Mouse (Mus musculus): ENCODE data around the gene Atf4.

Atf4 gene

GRCm38 (mm10) chr15:80248596-80248995, 6.4 kb upstream of the Atf4 start:
- DNase-seq (ENCODE audit: extremely low spot score, low read depth, low spot score), result no peak

DNA sequence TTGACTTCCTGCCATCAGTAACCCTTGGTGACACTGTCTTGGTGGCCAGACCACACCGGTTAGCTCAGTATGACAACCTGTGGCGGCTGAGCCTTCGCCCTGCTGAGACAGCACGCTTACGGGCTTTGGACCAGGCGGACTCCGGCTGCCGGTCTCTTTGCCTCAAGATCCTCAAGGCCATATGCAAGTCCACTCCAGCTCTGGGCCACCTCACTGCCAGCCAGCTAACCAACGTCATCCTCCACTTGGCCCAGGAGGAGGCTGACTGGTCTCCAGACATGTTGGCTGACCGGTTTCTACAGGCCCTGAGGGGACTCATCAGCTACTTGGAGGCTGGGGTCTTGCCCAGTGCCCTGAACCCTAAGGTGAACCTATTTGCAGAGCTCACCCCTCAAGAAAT, 5.3 kb upstream of the Atf4 start:
- no peak for DNase-seq (ENCODE audit: extremely low spot score, low read depth, low spot score)

DNA sequence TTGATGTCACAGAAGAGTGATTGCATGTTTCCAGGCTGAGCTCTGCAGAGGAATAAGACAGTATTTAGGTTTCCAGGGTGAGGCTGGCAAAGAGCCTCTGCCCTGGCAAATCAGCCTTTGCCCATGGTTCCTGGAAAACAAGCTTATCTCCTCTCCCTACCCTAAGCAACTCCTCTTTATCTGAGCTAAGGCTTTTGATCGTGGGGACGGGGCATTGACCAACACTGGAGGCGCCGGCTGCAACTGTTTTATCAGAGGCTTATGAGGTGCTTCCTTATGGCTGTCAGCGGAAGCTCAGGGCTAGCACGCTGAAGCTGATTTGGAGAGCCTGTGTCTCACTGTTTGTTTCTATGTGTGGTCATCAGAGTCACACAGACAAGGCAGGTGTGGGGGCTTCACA, 4.4 kb upstream of the Atf4 start:
- no peak for DNase-seq (ENCODE audit: extremely low spot score, low read depth, low spot score)

GRCm38 (mm10) chr15:80253530-80253929, 1.5 kb upstream of the Atf4 start:
- DNase-seq (ENCODE audit: extremely low spot score, low read depth, low spot score), result peak; percentile 63

- no peak for DNase-seq (ENCODE audit: extremely low spot score, low read depth, low spot score)
Measured at GRCm38 (mm10) chr15:80254207-80254606, 777 bp upstream of the Atf4 start.

GRCm38 (mm10) chr15:80255646-80256121, 700 bp downstream of the Atf4 start:
- DNase-seq (ENCODE audit: extremely low spot score, low read depth, low spot score), result no peak

DNA sequence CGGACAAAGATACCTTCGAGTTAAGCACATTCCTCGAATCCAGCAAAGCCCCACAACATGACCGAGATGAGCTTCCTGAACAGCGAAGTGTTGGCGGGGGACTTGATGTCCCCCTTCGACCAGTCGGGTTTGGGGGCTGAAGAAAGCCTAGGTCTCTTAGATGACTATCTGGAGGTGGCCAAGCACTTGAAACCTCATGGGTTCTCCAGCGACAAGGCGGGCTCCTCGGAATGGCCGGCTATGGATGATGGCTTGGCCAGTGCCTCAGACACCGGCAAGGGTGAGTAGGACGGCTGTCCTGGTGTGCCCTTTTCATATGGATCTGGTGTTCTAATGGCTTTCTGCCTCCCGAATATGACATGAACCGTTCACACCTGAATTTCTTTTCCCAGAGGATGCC, 1.3 kb downstream of the Atf4 start:
- no peak for DNase-seq (ENCODE audit: extremely low spot score, low read depth, low spot score)

DNA sequence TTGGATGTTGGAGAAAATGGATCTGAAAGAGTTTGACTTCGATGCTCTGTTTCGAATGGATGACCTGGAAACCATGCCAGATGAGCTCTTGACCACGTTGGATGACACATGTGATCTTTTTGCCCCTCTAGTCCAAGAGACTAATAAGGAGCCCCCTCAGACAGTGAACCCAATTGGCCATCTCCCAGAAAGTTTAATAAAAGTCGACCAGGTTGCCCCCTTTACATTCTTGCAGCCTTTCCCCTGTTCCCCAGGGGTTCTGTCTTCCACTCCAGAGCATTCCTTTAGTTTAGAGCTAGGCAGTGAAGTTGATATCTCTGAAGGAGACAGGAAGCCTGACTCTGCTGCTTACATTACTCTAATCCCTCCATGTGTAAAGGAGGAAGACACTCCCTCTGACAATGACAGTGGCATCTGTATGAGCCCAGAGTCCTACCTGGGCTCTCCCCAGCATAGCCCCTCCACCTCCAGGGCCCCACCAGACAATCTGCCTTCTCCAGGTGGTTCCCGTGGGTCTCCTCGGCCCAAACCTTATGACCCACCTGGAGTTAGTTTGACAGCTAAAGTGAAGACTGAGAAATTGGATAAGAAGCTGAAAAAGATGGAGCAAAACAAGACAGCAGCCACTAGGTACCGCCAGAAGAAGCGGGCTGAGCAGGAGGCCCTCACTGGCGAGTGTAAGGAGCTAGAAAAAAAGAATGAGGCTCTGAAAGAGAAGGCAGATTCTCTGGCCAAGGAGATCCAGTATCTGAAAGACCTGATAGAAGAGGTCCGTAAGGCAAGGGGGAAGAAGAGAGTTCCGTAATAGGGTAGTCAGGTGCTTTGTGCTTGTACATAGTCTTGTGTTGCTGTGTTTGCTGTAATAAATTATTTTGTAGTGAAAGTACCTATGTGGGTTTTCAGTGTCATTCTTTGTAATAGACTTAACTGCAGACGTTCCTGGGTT, 1.9 kb downstream of the Atf4 start:
- no peak for DNase-seq (ENCODE audit: extremely low spot score, low read depth, low spot score)

- DNase-seq (ENCODE audit: extremely low spot score, low read depth, low spot score), result no peak
Measured at GRCm38 (mm10) chr15:80257602-80258239, 2.7 kb downstream of the Atf4 start.

GRCm38 (mm10) chr15:80258240-80259170, 3.5 kb downstream of the Atf4 start:
- DNase-seq (ENCODE audit: extremely low spot score, low read depth, low spot score), result no peak

GRCm38 (mm10) chr15:80259406-80260045, 4.5 kb downstream of the Atf4 start:
- DNase-seq (ENCODE audit: extremely low spot score, low read depth, low spot score), result no peak

GRCm38 (mm10) chr15:80260677-80261076, 5.7 kb downstream of the Atf4 start:
- peak; percentile 67 for DNase-seq (ENCODE audit: extremely low spot score, low read depth, low spot score)

- no peak for DNase-seq (ENCODE audit: extremely low spot score, low read depth, low spot score)
Measured at GRCm38 (mm10) chr15:80261100-80261499, 6.1 kb downstream of the Atf4 start.

DNA sequence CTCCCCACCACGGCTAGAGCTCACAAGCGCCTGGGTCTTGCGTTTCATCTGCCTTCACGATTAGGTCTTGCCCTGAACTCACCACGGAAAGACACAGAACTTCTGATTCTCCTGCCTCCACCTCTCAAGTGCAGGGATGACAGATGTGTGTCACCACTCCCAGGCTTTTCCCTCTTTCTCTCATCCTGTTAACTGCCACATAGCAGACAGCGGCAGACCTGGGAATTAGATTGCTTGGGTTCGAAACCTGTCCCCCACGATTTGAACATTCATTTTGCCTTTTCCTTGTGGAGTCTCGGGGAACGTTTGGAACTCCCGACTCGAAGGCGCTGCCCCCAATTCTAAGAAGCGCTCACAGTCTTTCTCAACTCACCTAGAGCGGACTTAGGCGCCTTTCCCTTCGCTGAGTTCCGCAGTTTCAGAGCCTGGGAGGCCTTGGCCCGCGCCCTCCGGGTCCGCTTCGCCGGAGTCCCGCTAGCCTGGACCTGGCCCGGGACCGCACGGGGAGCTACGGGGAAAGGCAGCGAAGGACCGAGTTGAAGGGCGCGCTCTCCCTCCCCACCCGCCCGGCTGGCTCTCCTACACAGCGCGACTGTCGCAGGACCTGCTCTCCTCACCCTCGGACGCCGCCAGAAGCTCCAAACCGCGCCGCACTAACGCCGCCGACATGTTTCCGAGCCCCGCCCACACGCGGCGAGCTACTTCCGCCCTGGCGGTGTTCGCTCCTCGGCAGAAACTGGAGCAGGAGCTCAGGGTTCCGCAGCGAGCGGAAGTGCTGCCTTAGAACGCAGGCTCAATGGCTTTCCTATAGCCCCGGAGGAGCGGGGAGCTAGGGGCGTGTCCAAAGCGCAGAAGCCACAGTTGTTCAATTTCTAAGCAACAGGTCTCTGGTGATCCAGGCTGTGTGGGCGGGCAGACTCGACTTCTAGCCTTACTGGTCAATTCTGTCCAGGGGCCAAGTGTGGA, 8.9 kb downstream of the Atf4 start, which contains the start of gene Rps19bp1:
Gene Rps19bp1, minus strand, starts transcription at position 706 of the 966 bp plus-strand sequence.
- peak; percentile 83 for DNase-seq (ENCODE audit: extremely low spot score, low read depth, low spot score)

DNA sequence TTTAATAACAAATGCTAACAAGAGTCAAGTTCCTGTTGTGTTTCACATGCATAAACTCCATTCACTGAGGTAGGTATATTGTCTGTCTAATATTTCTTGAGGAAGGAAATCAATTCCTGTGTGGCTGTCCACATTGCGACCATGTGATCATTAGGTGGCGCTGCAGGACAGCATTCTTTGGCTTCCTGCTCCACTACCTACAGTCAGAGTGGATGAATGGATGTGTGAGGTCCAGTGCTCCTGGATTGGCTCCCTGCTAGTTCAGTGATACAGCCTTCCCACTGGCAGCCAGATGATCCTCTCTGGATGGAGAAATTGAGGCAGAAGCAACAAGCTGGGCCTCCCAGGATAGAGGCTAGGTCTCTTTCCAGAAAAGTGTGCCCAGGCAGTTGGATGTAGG, 11.3 kb downstream of the Atf4 start:
- peak; percentile 67 for DNase-seq (ENCODE audit: extremely low spot score, low read depth, low spot score)

DNA sequence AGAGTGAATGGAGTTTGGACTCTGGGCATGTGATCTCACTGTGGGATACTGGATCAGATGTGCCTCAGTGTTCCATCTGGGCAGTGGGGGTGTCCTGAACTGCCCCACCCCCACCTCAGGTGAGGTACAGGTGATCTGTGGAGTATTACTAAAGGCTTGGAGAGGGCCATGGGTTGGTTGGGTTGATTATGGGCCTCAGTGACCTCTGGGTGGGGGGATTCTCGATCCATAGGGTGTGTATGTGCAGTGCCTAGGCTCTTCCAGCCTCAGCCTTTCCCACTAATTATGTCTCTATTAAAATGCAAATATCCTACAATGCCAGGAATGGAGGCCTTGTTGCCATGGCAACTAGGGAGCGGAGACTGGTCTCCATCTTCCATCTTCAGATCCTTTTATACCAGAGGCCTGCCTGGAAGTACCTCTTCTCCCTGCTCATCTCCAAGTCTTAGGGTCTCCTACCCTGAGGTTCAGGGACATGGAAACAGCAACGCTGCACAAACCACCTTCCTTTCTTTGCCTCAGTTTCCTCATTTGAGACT, 16.9 kb downstream of the Atf4 start:
- no peak for DNase-seq (ENCODE audit: extremely low spot score, low read depth, low spot score)

DNA sequence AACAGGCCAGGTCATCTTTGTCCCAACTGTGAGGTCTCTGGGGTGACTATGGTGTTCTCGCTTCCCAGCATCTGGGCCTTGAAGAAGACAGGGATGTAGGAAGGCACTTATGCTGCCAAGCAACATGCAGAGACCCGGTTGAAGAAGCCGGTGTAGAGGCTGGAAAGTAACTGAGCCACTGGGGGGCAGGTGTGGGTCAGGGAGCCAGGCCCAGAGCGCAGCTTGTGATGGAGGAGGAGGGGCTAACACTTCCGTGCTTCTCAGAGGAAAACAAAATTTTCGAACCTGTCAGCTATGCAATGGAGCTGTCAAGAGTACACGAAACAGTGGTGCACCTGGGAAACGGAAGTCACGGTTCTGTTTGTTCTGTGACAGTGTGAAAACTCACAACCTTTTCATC, 22.1 kb downstream of the Atf4 start:
- DNase-seq (ENCODE audit: extremely low spot score, low read depth, low spot score), result no peak

- DNase-seq (ENCODE audit: extremely low spot score, low read depth, low spot score), result peak; percentile 72
Measured at GRCm38 (mm10) chr15:80277625-80278024, 22.6 kb downstream of the Atf4 start.

- no peak for DNase-seq (ENCODE audit: extremely low spot score, low read depth, low spot score)
Measured at GRCm38 (mm10) chr15:80278121-80278759, 23.3 kb downstream of the Atf4 start.

Data from hindlimb bud, embryonic 11.5 days (tissue).